Mouse (Mus musculus): ENCODE measurements around the gene Fmod. TPM values are rescaled to one million over a fixed set of nuclear protein-coding genes. Genes with fewer than 3 reads are reported as not detected.

Gene Fmod
- polyA plus RNA-seq (2012; rRNA removed) (1.1 TPM in 2 replicates), polyA plus RNA-seq (2014; fragmentation: Nextera tagmentation; extraction: Ambion mirVana) (1.1 and 1.6 TPM in 2 replicates)

DNA sequence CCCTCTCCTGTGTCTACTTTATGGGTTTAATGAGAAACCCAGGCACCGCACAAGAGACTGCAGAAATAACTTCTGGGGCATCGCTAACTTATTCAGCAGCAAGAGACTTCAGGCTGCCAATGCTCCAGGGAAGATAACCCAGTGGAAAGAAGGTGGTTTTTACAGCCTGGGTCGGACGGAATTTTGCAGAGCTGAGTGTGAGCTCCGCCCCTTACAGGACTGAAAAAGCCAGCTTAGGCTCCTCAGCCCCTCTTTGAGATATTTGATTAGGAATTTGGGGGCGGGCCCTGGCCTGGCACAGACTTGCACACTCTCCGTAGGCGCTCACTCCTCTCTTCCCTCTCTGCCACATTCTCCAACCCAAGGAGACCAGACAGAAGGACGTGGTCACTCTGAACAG, at the start of gene Fmod:
Fmod (plus strand) TSS at position 83 of the 400 bp plus-strand sequence.
- Histone ChIP-seq H3K27ac (no peak within 1 kb of the TSS), H3K4me1 (replicated peaks; ENCODE audit: control insufficient read depth in 2 of 2, insufficient read depth in 2 of 2, low read length in 1 of 2) (no peaks in the 10 kb centered on the region), H3K27me3 (ENCODE audit: control insufficient read depth, insufficient read depth, low read length) (no peaks in the 10 kb centered on the region), H3K9me3 (ENCODE audit: control insufficient read depth, low read length) (no peaks in the 10 kb centered on the region), H3K4me3 (ENCODE audit: insufficient read depth in 1 of 2, low read depth in 2 of 2, low read length in 2 of 2) (no peak within 1 kb of the TSS), H3K36me3 (replicated peaks; ENCODE audit: control insufficient read depth, insufficient read depth, low read depth) (no peaks in the 10 kb centered on the region), H3K4me2 (ENCODE audit: low read depth) (no peak within 1 kb of the TSS), H3K9ac (replicated peaks) (no peak within 1 kb of the TSS)
- DNase-seq (ENCODE audit: low read depth in 3 of 3, low spot score in 3 of 3) (no peak), ATAC-seq (ENCODE audit: insufficient read depth) (no peak)
- 39% methylated on average over 9 of the region's 9 CpGs for WGBS (ENCODE audit: insufficient replicate concordance)
- no peak for TF ChIP-seq CTCF (IDR thresholded peaks at IDR 0.05; ENCODE audit: low read depth)
- TF ChIP-seq EP300 (IDR thresholded peaks at IDR 0.05; ENCODE audit: low read depth): no peak

DNA sequence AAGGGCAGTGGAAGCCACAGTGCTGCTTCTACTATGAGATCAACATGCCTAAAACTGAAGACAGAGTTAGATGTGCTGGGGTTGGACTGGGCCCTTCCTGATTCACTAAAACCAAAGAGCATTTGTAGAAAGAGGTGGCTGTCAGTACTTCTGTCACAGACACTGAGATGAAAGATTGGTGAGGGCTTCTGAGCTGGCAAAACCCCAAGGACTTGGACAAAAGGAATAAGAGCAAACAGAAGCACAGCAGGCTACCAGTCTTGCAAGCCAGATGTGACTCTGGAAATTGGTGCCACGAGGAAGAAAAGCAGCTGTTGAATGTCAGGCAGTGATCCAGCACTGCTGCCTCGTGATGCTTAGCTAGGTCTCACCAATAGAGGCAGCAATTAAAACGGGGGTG, 48.2 kb upstream of the Fmod start:
- Histone ChIP-seq H3K9ac (replicated peaks) (no peak overlapping the region), H3K27me3 (ENCODE audit: control insufficient read depth, insufficient read depth, low read length) (no peaks in the 10 kb centered on the region), H3K9me3 (ENCODE audit: control insufficient read depth, low read length) (no peaks in the 10 kb centered on the region), H3K36me3 (replicated peaks; ENCODE audit: control insufficient read depth, insufficient read depth, low read depth) (no peaks in the 10 kb centered on the region), H3K4me3 (ENCODE audit: insufficient read depth in 1 of 2, low read depth in 2 of 2, low read length in 2 of 2) (no peak overlapping the region), H3K4me2 (ENCODE audit: low read depth) (no peak overlapping the region), H3K4me1 (replicated peaks; ENCODE audit: control insufficient read depth in 2 of 2, insufficient read depth in 2 of 2, low read length in 1 of 2) (no peaks in the 10 kb centered on the region), H3K27ac (no peak overlapping the region)
- TF ChIP-seq CTCF (IDR thresholded peaks at IDR 0.05; ENCODE audit: low read depth) (no peak), EP300 (IDR thresholded peaks at IDR 0.05; ENCODE audit: low read depth) (no peak)
- ATAC-seq (ENCODE audit: insufficient read depth): no peak
- DNase-seq (ENCODE audit: low read depth in 3 of 3, low spot score in 3 of 3): no peak
- 26% methylated on average over 3 of the region's 3 CpGs for WGBS (ENCODE audit: insufficient replicate concordance)

DNA sequence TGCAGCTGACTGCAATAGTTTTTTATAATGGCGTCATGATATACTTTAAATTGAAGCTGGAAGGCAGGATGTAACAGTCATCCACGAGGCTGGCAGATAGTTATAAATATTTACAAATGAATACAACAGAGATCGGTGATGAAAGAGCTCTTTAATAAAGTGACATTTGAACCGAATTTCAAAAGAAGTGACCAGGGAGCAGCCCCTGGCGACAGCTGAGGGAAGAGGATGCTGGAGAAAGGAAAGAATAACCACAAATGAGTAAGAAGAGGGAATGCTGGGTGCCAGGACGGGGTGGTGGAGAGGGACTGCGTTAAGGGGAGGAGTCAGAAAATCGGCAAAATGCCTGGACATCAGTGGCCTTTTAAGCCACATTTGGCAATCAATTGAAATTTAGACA, 45.8 kb upstream of the Fmod start:
- WGBS (ENCODE audit: insufficient replicate concordance): 51% methylated on average over 8 of the region's 8 CpGs
- Histone ChIP-seq H3K27me3 (ENCODE audit: control insufficient read depth, insufficient read depth, low read length) (no peaks in the 10 kb centered on the region), H3K27ac (no peak overlapping the region), H3K4me1 (replicated peaks; ENCODE audit: control insufficient read depth in 2 of 2, insufficient read depth in 2 of 2, low read length in 1 of 2) (no peaks in the 10 kb centered on the region), H3K4me3 (ENCODE audit: insufficient read depth in 1 of 2, low read depth in 2 of 2, low read length in 2 of 2) (no peak overlapping the region), H3K36me3 (replicated peaks; ENCODE audit: control insufficient read depth, insufficient read depth, low read depth) (no peaks in the 10 kb centered on the region), H3K9me3 (ENCODE audit: control insufficient read depth, low read length) (no peaks in the 10 kb centered on the region), H3K4me2 (ENCODE audit: low read depth) (no peak overlapping the region), H3K9ac (replicated peaks) (no peak overlapping the region)
- TF ChIP-seq EP300 (IDR thresholded peaks at IDR 0.05; ENCODE audit: low read depth) (no peak), CTCF (IDR thresholded peaks at IDR 0.05; ENCODE audit: low read depth) (no peak)
- ATAC-seq (ENCODE audit: insufficient read depth) (no peak), DNase-seq (ENCODE audit: low read depth in 3 of 3, low spot score in 3 of 3) (no peak)

DNA sequence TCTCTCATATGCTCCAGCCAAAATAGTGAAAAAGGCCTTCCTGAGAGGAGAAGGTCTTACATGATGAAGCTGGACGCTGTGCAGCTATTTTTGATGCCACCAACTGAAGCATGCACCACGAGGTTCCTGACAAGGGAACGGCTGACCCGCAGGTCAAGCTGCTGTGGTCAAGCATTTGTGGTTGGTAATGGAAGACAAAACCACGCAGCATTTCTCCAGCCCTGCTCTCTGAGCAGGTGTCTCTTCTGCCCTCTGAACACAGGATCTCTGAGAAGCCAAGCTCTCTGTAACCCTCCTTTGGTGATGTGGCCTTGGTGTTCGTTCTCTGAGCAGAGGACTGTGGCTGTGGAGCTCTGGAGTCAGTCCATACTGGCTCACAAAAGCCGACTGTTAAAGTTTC, 31.6 kb upstream of the Fmod start:
- DNase-seq (ENCODE audit: low read depth in 3 of 3, low spot score in 3 of 3): no peak
- Histone ChIP-seq H3K36me3 (replicated peaks; ENCODE audit: control insufficient read depth, insufficient read depth, low read depth) (no peaks in the 10 kb centered on the region), H3K4me3 (ENCODE audit: insufficient read depth in 1 of 2, low read depth in 2 of 2, low read length in 2 of 2) (no peak overlapping the region), H3K9me3 (ENCODE audit: control insufficient read depth, low read length) (no peaks in the 10 kb centered on the region), H3K4me1 (replicated peaks; ENCODE audit: control insufficient read depth in 2 of 2, insufficient read depth in 2 of 2, low read length in 1 of 2) (no peaks in the 10 kb centered on the region), H3K27ac (no peak overlapping the region), H3K4me2 (ENCODE audit: low read depth) (no peak overlapping the region), H3K27me3 (ENCODE audit: control insufficient read depth, insufficient read depth, low read length) (no peaks in the 10 kb centered on the region), H3K9ac (replicated peaks) (no peak overlapping the region)
- ATAC-seq (ENCODE audit: insufficient read depth): no peak
- 36% methylated on average over 7 of the region's 7 CpGs for WGBS (ENCODE audit: insufficient replicate concordance)
- no peak for TF ChIP-seq EP300 (IDR thresholded peaks at IDR 0.05; ENCODE audit: low read depth)
- no peak for TF ChIP-seq CTCF (IDR thresholded peaks at IDR 0.05; ENCODE audit: low read depth)

DNA sequence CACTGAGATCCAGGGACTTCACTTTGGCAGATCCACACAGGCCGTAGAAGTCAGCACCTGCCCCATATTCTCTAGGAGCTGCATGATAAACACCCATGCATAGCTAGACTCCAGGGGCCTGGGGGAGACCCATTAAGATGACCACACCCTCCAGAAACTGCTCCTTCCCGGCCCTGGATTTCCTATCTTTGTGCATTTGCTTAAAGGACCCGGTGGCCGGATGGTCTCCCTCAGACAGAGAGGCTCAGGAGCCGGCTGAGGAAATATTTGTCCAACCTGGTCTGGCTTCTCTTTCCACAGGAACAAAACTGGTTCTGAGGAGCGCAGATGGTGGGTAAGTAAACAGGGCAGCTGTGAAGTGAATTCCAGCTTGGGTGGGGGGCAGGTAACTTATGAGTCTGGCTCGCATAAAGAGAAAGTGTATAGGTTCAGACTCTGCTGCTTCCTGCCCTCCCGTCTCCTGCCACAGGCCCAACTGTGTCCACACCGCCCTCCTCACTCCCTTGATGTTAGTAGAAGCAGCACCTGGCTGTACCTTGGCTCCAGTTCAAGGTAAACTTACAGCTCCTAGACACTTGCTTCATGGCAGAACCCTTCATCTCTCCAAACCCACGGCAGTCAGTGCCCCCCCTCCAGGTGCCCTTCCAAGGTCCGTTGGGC, 30.8 kb upstream of the Fmod start:
- H3K27me3 ChIP-seq (ENCODE audit: control insufficient read depth, insufficient read depth, low read length): no peaks in the 10 kb centered on the region
- no peaks in the 10 kb centered on the region for H3K36me3 ChIP-seq (replicated peaks; ENCODE audit: control insufficient read depth, insufficient read depth, low read depth)
- H3K4me3 ChIP-seq (ENCODE audit: insufficient read depth in 1 of 2, low read depth in 2 of 2, low read length in 2 of 2): no peak overlapping the region
- no peak for DNase-seq (ENCODE audit: low read depth in 3 of 3, low spot score in 3 of 3)
- no peak overlapping the region for H3K27ac ChIP-seq
- TF ChIP-seq EP300 (IDR thresholded peaks at IDR 0.05; ENCODE audit: low read depth): no peak
- no peak for TF ChIP-seq CTCF (IDR thresholded peaks at IDR 0.05; ENCODE audit: low read depth)
- H3K4me2 ChIP-seq (ENCODE audit: low read depth): no peak overlapping the region
- no peaks in the 10 kb centered on the region for H3K9me3 ChIP-seq (ENCODE audit: control insufficient read depth, low read length)
- 70% methylated on average over 11 of the region's 11 CpGs for WGBS (ENCODE audit: insufficient replicate concordance)
- H3K4me1 ChIP-seq (replicated peaks; ENCODE audit: control insufficient read depth in 2 of 2, insufficient read depth in 2 of 2, low read length in 1 of 2): no peaks in the 10 kb centered on the region
- no peak for ATAC-seq (ENCODE audit: insufficient read depth)
- no peak overlapping the region for H3K9ac ChIP-seq (replicated peaks)

Data from liver, embryonic 14.5 days (tissue).